Mouse (Mus musculus) stomach, embryonic 14.5 days (tissue): ENCODE measurements at regions not wholly inside any gene's neighbourhood (a gene's known extent, or its start where the extent isn't known, plus 50 kb on each side); places are given as distances from the start of the nearest gene placed in this dataset.
A peak's percentile ranks its signal among the peaks of the same experiment; 100 is the strongest.

ENCODE experiments used
- ATAC-seq: fragments of 200-750 bp; cut with Nextera tagmentation; 2 replicates; pipeline ENCODE4 v1.8.0; 2017; ENCODE audit warnings: low read depth, moderate TSS enrichment; ENCODE audit not compliant: insufficient number of reproducible peaks, insufficient read depth, low FRiP score
- H3K27ac ChIP-seq: fragments of 300-500 bp; sonication (generic); 2 replicates; pipeline ENCODE4 v1.5.1; 2014; ENCODE audit warnings: mild to moderate bottlenecking, low read length, moderate library complexity, mixed read lengths
- H3K27me3 ChIP-seq: fragments of 300-500 bp; sonication (generic); 2 replicates; pipeline ENCODE4 v1.6.1; 2014; ENCODE audit warnings: low read length, control low read depth, mixed read lengths; ENCODE audit not compliant: control insufficient read depth, insufficient read depth
- H3K36me3 ChIP-seq: fragments of 300-500 bp; sonication (generic); 2 replicates; pipeline ENCODE4 v1.6.1; 2014; ENCODE audit warnings: mild to moderate bottlenecking, control low read depth, low read length, moderate library complexity, mixed read lengths; ENCODE audit not compliant: control insufficient read depth, insufficient read depth
- H3K4me1 ChIP-seq: fragments of 300-500 bp; sonication (generic); 2 replicates; pipeline ENCODE4 v1.6.1; 2014; ENCODE audit warnings: low read length, control low read depth, mixed read lengths; ENCODE audit not compliant: control insufficient read depth, insufficient read depth
- H3K4me2 ChIP-seq: fragments of 300-500 bp; sonication (generic); replicated peaks from 2 replicates; pipeline ENCODE4 v1.6.1; 2014; ENCODE audit warnings: low read depth, low read length, control low read depth
- H3K4me3 ChIP-seq: fragments of 300-500 bp; sonication (generic); 2 replicates; pipeline ENCODE4 v1.5.1; 2014; ENCODE audit warnings: low read depth, low read length, control low read depth
- H3K9ac ChIP-seq: fragments of 300-500 bp; sonication (generic); replicated peaks from 2 replicates; pipeline ENCODE4 v1.6.1; 2014; ENCODE audit warnings: low read depth, mild to moderate bottlenecking, control low read depth, low read length, moderate library complexity, mixed read lengths
- H3K9me3 ChIP-seq: fragments of 300-500 bp; sonication (generic); 2 replicates; pipeline ENCODE4 v1.6.1; 2016; ENCODE audit warnings: low read depth, low read length, control low read depth; ENCODE audit not compliant: control insufficient read depth
- WGBS: fragments of 180-500 bp; shearing (Covaris S2); extraction: QIAGEN DNeasy Blood & Tissue Kit; methylation state at CpG from one replicate; pipeline ENCODE4 v1.1.7; 2014; 5-methylcytosine and 5-hydroxymethylcytosine counted together

DNA sequence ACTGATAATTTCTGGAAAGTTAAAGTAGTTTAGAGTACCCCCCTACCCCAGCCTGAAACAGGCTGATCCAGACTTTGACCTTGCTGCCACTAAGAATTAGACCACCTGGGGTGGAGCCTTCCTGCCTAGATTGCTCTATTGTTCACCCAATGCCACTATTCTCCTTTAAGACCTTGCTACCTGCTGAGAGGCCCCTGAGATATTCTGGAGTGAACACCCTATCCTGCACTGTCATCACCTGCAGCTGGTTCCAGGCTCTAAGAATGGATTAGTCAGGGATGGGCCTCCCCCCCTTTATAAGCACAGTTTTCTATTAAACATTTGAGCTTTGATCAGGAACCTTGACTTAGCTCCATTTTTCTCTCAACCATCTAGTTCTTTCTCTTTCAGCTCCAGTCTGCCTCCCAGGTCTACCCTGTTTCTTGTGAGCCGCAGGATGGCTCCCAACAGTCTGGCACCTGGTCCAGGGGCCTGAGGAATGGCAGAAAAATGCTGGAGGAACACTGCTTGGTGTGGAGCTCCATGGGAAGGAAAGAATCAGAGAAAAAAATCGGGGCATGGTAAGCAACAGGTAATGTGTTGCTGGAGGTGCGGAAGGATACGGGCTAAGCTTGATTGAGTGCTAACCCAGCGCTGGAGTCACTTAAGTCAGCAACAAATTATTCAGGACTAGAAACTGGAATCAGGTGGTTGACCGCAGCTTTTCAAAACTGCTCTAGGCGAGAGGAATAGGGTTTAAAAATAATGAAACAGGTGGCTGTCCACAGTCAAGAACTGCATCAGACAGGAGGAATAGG is 1073.7 kb upstream of the Gje1 start:
- Histone ChIP-seq H3K36me3 (no peaks in the 10 kb centered on the region), H3K9ac (no peak overlapping the region), H3K27me3 (no peaks in the 10 kb centered on the region), H3K4me1 (no peaks in the 10 kb centered on the region), H3K4me2 (no peak overlapping the region), H3K4me3 (no peak overlapping the region), H3K27ac (no peak overlapping the region), H3K9me3 (no peaks in the 10 kb centered on the region)
- WGBS = 49% methylated on average over 7 of the region's 7 CpGs
- no peak for ATAC-seq

DNA sequence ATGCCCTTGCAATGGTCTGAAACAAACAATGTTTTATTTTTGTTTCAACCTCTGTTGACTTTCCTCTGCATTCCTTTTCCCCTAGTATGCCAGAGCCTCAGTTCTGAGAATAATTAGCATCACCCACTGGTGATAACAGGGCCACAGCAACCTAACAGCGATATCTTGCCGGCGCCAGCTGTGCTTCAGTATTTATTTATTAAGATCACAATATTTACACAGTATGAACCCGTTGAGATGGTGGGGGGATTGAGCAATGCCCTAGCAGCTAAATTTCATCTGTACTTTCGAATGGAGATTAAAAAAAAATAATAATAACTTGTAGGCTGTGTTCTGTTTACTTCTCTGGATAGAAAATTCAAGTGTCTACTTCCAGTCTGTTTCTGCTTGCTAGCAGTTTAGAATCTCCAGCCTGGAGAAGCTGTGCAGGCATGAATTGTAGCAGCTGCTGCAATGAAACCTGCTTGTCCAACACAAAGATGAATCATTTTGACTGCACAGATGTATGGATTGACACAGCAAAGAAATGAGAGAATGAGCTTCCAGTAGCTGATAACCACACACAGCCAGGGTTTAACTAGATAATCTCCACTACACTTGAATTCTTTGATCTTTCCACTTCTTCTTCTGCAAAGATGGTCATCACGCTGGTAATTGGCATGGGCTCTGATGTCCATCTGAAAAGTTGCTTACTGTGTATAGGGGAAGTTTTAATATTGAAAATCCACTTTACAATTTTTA is 1042.1 kb upstream of the Gje1 start:
- Histone ChIP-seq H3K36me3 (no peaks in the 10 kb centered on the region), H3K4me2 (no peak overlapping the region), H3K4me1 (no peaks in the 10 kb centered on the region), H3K4me3 (no peak overlapping the region), H3K9ac (no peak overlapping the region), H3K27ac (no peak overlapping the region), H3K9me3 (no peaks in the 10 kb centered on the region), H3K27me3 (no peaks in the 10 kb centered on the region)
- peak; percentile 42; the same call in 1 of the 2 replicates for ATAC-seq
- 14% methylated on average over 6 of the region's 6 CpGs for WGBS

DNA sequence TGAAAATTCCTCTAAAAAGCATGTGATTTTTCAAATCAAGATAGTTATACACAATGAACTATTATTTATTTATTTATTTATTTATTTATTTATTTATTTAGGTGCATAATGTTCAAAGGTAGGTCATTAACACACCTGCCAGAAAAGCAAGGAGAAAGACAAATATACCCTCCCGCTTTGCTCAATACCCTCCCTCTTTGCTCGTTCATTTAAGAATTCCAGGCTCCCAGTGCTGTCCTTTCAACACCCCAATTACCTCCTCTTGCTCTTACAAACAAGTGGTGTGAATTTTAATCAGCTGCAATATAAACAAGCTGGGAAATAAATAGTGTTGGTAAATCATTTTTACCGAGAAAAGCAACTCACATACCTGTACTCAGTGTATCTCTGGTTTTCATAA is 1041.6 kb upstream of the Gje1 start:
- Histone ChIP-seq H3K4me3 (no peak overlapping the region), H3K4me1 (no peaks in the 10 kb centered on the region), H3K4me2 (no peak overlapping the region), H3K27ac (no peak overlapping the region), H3K9ac (no peak overlapping the region), H3K36me3 (no peaks in the 10 kb centered on the region), H3K9me3 (no peaks in the 10 kb centered on the region), H3K27me3 (no peaks in the 10 kb centered on the region)
- 20% methylated on average over 3 of the region's 3 CpGs for WGBS
- no peak for ATAC-seq

DNA sequence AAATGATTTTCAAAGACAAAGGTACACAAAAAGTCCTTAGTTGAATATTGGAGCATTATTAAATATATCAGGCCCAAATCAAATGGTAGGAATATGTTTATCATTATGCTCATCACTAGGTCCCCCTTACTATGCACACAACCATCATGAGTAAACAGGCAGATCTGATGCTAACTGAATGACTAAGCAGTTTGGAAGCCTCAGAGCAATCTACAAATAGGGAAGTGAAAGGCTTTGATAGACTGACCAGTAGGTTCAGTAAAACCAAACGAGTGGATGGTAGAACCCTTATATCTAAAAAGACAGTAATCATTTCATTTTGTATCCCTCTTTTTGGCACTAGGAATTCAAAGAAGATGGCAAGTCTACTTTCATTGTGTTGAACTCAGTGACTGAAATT is 1039.5 kb upstream of the Gje1 start:
- Histone ChIP-seq H3K27ac (no peak overlapping the region), H3K9ac (no peak overlapping the region), H3K36me3 (no peaks in the 10 kb centered on the region), H3K4me2 (no peak overlapping the region), H3K9me3 (no peaks in the 10 kb centered on the region), H3K4me1 (no peaks in the 10 kb centered on the region), H3K4me3 (no peak overlapping the region), H3K27me3 (no peaks in the 10 kb centered on the region)
- no peak for ATAC-seq
- WGBS = 40% methylated on average over 1 of the region's 1 CpGs

DNA sequence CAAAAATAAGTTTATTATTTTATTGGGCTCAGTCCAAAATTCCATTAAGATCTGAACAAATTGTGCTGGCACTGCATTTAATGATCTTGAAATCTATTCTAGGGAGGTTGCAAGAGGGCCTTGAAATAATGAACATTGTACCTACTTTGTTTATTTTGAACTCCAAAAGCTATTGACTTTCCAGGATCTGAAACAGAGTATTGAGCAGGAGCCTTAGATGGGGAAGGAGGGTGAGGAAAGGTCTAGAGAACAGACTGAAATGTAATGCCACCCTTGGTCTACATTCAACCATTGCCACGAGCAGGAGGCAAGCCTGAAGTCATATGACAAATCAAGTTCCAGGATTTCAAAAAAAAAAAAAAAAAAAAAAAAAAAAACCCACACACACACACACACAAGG is 1028.9 kb upstream of the Gje1 start:
- Histone ChIP-seq H3K27me3 (no peaks in the 10 kb centered on the region), H3K4me3 (no peak overlapping the region), H3K27ac (no peak overlapping the region), H3K36me3 (no peaks in the 10 kb centered on the region), H3K9me3 (no peaks in the 10 kb centered on the region), H3K4me1 (no peaks in the 10 kb centered on the region), H3K9ac (no peak overlapping the region), H3K4me2 (no peak overlapping the region)
- ATAC-seq = no peak
- WGBS = 75% methylated on average over 1 of the region's 1 CpGs

DNA sequence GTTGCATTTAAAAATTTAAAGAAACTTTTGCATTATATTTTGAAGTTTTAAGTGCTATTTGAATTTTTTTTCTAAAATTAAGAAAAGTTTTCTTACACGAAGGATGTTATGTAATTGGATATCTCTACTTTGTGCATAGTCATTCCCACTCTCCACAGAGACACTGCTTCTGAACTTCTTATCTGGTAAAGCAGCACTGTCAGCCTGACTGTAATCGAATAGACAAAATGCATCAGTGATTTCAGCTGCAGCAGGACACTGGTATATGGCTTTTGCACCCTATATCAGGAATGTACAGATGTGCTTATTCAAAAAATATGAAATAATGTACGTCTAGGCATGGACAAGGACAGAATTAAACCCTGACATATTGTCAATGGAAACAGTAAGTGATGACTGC is 1020.6 kb upstream of the Gje1 start:
- Histone ChIP-seq H3K9ac (no peak overlapping the region), H3K27ac (no peak overlapping the region), H3K36me3 (no peaks in the 10 kb centered on the region), H3K4me3 (no peak overlapping the region), H3K4me1 (no peaks in the 10 kb centered on the region), H3K4me2 (no peak overlapping the region), H3K9me3 (no peaks in the 10 kb centered on the region), H3K27me3 (no peaks in the 10 kb centered on the region)
- 73% methylated on average over 3 of the region's 3 CpGs for WGBS
- ATAC-seq = no peak

DNA sequence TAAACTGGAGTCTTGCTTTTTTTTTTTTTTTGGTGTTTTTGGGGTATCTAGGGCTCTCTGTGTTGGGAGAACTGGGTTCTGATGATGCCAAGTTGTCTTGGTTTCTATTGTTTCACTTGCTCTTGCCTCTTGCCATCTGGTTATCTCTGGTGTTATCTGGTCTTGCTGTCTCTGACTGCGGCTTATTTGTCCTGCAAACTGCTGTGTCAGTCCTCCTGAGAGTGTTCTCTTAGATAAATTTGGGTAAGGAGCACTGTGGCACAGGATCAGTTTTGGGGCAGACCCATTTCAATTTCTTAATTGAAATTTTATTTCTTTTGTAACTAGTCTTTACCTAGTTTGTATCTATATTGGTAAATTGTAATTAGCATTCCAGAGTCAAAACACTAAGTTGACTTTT is 1013.3 kb upstream of the Gje1 start:
- no peak overlapping the region for H3K4me2 ChIP-seq
- H3K4me3 ChIP-seq = no peak overlapping the region
- no peak overlapping the region for H3K9ac ChIP-seq
- no peaks in the 10 kb centered on the region for H3K9me3 ChIP-seq
- H3K36me3 ChIP-seq = no peaks in the 10 kb centered on the region
- H3K27me3 ChIP-seq = no peaks in the 10 kb centered on the region
- ATAC-seq = no peak
- H3K4me1 ChIP-seq = no peaks in the 10 kb centered on the region
- no peak overlapping the region for H3K27ac ChIP-seq
- 80% methylated on average over 1 of the region's 1 CpGs for WGBS

DNA sequence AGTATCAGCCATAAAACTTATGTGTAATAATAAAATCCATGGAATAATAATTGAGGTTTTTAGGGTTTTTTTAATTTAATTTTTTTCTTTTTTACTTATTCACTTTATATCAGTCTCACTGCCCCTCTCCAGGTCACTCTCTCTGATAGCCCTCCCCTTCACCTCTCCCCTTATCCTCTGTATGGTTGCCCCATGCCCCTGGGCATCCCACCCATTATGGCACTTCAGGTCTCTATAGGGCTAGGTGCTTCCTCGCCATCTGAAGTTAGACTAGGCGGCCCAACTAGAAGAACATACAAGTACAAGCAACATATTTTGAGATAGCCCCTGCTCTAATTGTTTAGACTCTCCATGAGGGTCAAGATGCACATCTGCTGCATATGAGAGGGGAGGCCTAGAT is 979.9 kb upstream of the Gje1 start:
- Histone ChIP-seq H3K36me3 (no peaks in the 10 kb centered on the region), H3K4me3 (no peak overlapping the region), H3K4me2 (no peak overlapping the region), H3K9me3 (no peaks in the 10 kb centered on the region), H3K4me1 (no peaks in the 10 kb centered on the region), H3K9ac (no peak overlapping the region), H3K27me3 (no peaks in the 10 kb centered on the region), H3K27ac (no peak overlapping the region)
- ATAC-seq = no peak
- 82% methylated on average over 2 of the region's 2 CpGs for WGBS
